Mouse (Mus musculus) NIH3T3 (cell line): Measurements from ENCODE around the gene Lime1.

ENCODE experiments used
- DNase-seq: peaks from one replicate; pipeline ENCODE4 v3.0.0-alpha.2; 2012; ENCODE audit warnings: low read depth

The Lime1 gene

GRCm38 (mm10) chr2:181391022-181391421, 11.1 kb downstream of the Lime1 start:
- DNase-seq = no peak

GRCm38 (mm10) chr2:181391541-181391940, 11.7 kb downstream of the Lime1 start:
- DNase-seq = no peak

- DNase-seq = peak; percentile 95
These were observed 12.8 kb downstream of the Lime1 start for GRCm38 (mm10) chr2:181392600-181393213.

- DNase-seq = no peak
These were observed 14.2 kb downstream of the Lime1 start for GRCm38 (mm10) chr2:181394086-181394485.

GRCm38 (mm10) chr2:181397207-181397761, 17.4 kb downstream of the Lime1 start:
- DNase-seq = peak; percentile 34

- DNase-seq = no peak
These were observed 21.6 kb downstream of the Lime1 start for GRCm38 (mm10) chr2:181401497-181401896.

- DNase-seq = no peak
These were observed 23.8 kb downstream of the Lime1 start for GRCm38 (mm10) chr2:181403722-181404121.

GRCm38 (mm10) chr2:181409643-181410042, 29.8 kb downstream of the Lime1 start:
- DNase-seq = no peak

GRCm38 (mm10) chr2:181410760-181411473, 31.0 kb downstream of the Lime1 start:
- DNase-seq = peak; percentile 90

- DNase-seq = peak; percentile 92
These were observed 33.3 kb downstream of the Lime1 start for GRCm38 (mm10) chr2:181413141-181413540.

GRCm38 (mm10) chr2:181415945-181416344, 36.1 kb downstream of the Lime1 start:
- DNase-seq = peak; percentile 51

- DNase-seq = no peak
These were observed 39.5 kb downstream of the Lime1 start for GRCm38 (mm10) chr2:181419359-181419758.

- no peak for DNase-seq
These were observed 40.5 kb downstream of the Lime1 start for GRCm38 (mm10) chr2:181420426-181420825.

GRCm38 (mm10) chr2:181420903-181421638, 41.2 kb downstream of the Lime1 start:
- no peak for DNase-seq

- DNase-seq = no peak
These were observed 44.0 kb downstream of the Lime1 start for GRCm38 (mm10) chr2:181423834-181424233.
